Mouse (Mus musculus): ENCODE results near the gene Fam83d. TPM values are rescaled to one million over a fixed set of nuclear protein-coding genes. Genes with fewer than 3 reads are reported as not detected.

Gene Fam83d
- polyA plus RNA-seq, 1 experiment from 2014 or later: 55.1 TPM

DNA sequence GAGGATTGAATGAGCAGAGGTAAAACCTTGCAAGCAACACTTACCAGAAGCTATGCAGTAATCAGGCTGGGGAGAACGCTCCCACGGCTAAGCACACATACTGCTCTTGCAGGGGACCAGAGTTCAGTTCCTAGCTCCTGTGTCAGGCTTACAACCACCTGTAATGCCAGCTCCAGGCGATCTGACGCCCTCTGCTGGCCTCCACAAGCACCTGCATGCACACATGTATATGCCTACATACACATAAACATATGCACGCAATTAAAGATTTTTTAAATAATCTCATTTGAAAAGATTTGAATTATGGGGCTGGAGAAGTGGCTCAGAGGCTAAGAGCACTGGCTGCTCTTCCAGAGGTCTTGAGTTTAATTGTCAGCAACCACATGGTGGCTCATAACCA, 25.5 kb upstream of the Fam83d start:
- Histone ChIP-seq H3K4me2 (replicated peaks; ENCODE audit: low read depth, low read length) (no peak overlapping the region), H3K9me3 (ENCODE audit: low read length) (no peaks in the 10 kb centered on the region), H3K27ac (ENCODE audit: low read length) (no peak overlapping the region), H3K4me1 (ENCODE audit: insufficient read depth, low read length) (no peaks in the 10 kb centered on the region), H3K36me3 (ENCODE audit: insufficient read depth, low read length) (peaks cover 16% of the 10 kb centered on the region), H3K9ac (replicated peaks; ENCODE audit: low read length) (no peak overlapping the region), H3K27me3 (ENCODE audit: insufficient read depth, low read length) (no peaks in the 10 kb centered on the region), H3K4me3 (ENCODE audit: low read length) (no peak overlapping the region)
- 79% methylated on average over 5 of the region's 5 CpGs for WGBS
- ATAC-seq (ENCODE audit: low FRiP score, low TSS enrichment): no peak

DNA sequence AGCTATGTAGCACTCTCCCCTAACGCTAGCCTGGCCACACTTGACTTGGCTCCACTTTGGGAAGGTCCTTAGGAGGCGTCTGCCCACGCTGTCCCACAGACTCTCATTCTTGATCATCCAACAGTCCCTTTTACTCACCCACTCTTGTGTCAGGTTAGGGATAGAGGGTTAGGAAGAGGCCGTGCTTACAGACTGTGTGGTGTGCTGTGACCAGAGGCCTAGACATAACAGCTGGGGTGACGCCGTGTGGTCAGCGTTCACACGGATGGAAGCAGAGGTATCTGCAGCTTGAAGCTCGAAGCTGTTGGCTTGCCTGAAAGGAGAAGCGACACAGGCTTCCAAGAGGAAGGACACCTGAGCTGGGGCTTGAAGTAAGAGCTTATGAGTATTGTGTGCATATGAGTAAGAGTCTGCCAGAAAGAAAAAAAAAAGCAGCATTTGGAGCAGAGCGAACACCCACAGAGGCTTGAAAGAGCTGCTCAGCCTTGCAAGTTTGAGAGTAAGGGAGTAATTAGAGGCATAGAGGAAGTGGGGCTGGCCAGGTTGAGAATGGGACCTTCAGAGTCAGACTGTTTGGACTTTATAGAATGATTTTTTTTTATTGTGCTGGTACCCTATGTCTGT, 24.3 kb upstream of the Fam83d start:
- Histone ChIP-seq H3K9ac (replicated peaks; ENCODE audit: low read length) (no peak overlapping the region), H3K4me1 (ENCODE audit: insufficient read depth, low read length) (no peaks in the 10 kb centered on the region), H3K9me3 (ENCODE audit: low read length) (no peaks in the 10 kb centered on the region), H3K4me2 (replicated peaks; ENCODE audit: low read depth, low read length) (no peak overlapping the region), H3K4me3 (ENCODE audit: low read length) (no peak overlapping the region), H3K27ac (ENCODE audit: low read length) (no peak overlapping the region), H3K27me3 (ENCODE audit: insufficient read depth, low read length) (no peaks in the 10 kb centered on the region), H3K36me3 (ENCODE audit: insufficient read depth, low read length) (peaks cover 16% of the 10 kb centered on the region)
- ATAC-seq (ENCODE audit: low FRiP score, low TSS enrichment): no peak
- 88% methylated on average over 11 of the region's 11 CpGs for WGBS

DNA sequence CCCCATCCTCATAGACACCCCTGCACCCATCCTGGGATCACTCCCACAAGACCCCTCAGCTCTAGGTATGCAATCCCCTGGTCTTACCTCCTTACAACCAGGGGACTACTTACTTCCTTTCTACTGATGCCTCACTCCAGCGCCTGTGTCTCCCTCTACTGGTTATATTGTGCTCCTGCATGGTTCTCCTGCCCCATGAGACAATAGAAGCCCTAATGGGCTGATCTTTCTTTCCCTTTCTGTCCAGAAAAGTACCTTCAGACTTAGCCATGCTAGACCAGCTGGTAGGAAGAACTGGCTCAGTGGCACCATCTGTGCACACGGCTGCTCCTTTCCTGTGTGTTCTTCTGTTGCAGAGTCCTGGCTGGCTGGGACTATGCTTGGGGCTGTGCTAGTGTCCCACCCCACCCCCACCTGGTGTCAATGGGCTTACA, 22.8 kb upstream of the Fam83d start:
- H3K9me3 ChIP-seq (ENCODE audit: low read length): no peaks in the 10 kb centered on the region
- H3K27ac ChIP-seq (ENCODE audit: low read length): no peak overlapping the region
- no peaks in the 10 kb centered on the region for H3K27me3 ChIP-seq (ENCODE audit: insufficient read depth, low read length)
- no peak overlapping the region for H3K4me2 ChIP-seq (replicated peaks; ENCODE audit: low read depth, low read length)
- H3K4me1 ChIP-seq (ENCODE audit: insufficient read depth, low read length): no peaks in the 10 kb centered on the region
- H3K36me3 ChIP-seq (ENCODE audit: insufficient read depth, low read length): peaks cover 16% of the 10 kb centered on the region
- peak; percentile 52; the same call in 1 of the 2 replicates for ATAC-seq (ENCODE audit: low FRiP score, low TSS enrichment)
- H3K9ac ChIP-seq (replicated peaks; ENCODE audit: low read length): no peak overlapping the region
- H3K4me3 ChIP-seq (ENCODE audit: low read length): no peak overlapping the region
- WGBS: 22% methylated on average over 2 of the region's 2 CpGs

- no peaks in the 10 kb centered on the region for H3K27me3 ChIP-seq (ENCODE audit: insufficient read depth, low read length)
- WGBS: 55% methylated on average over 11 of the region's 11 CpGs
- ATAC-seq (ENCODE audit: low FRiP score, low TSS enrichment): no peak
These were observed 21.7 kb upstream of the Fam83d start for GRCm38 (mm10) chr2:158746164-158746563.

GRCm38 (mm10) chr2:158749366-158749765, 18.5 kb upstream of the Fam83d start:
- no peaks in the 10 kb centered on the region for H3K4me1 ChIP-seq (ENCODE audit: insufficient read depth, low read length)
- no peaks in the 10 kb centered on the region for H3K27me3 ChIP-seq (ENCODE audit: insufficient read depth, low read length)
- no peaks in the 10 kb centered on the region for H3K9me3 ChIP-seq (ENCODE audit: low read length)
- no peak overlapping the region for H3K9ac ChIP-seq (replicated peaks; ENCODE audit: low read length)
- no peak for ATAC-seq (ENCODE audit: low FRiP score, low TSS enrichment)
- no peak overlapping the region for H3K27ac ChIP-seq (ENCODE audit: low read length)
- no peaks in the 10 kb centered on the region; the same call in 1 of the 2 replicates for H3K36me3 ChIP-seq (ENCODE audit: insufficient read depth, low read length)
- 92% methylated on average over 9 of the region's 9 CpGs for WGBS
- no peak overlapping the region for H3K4me3 ChIP-seq (ENCODE audit: low read length)
- no peak overlapping the region for H3K4me2 ChIP-seq (replicated peaks; ENCODE audit: low read depth, low read length)

More at GRCm38 (mm10) chr2:158746164-158746563, 21.7 kb upstream of the Fam83d start:
- H3K4me3 ChIP-seq (ENCODE audit: low read length): no peak overlapping the region
- H3K4me2 ChIP-seq (replicated peaks; ENCODE audit: low read depth, low read length): no peak overlapping the region
- no peak overlapping the region for H3K27ac ChIP-seq (ENCODE audit: low read length)
- H3K36me3 ChIP-seq (ENCODE audit: insufficient read depth, low read length): peaks cover 14% of the 10 kb centered on the region
- H3K9ac ChIP-seq (replicated peaks; ENCODE audit: low read length): no peak overlapping the region
- H3K4me1 ChIP-seq (ENCODE audit: insufficient read depth, low read length): no peaks in the 10 kb centered on the region
- no peaks in the 10 kb centered on the region for H3K9me3 ChIP-seq (ENCODE audit: low read length)

DNA sequence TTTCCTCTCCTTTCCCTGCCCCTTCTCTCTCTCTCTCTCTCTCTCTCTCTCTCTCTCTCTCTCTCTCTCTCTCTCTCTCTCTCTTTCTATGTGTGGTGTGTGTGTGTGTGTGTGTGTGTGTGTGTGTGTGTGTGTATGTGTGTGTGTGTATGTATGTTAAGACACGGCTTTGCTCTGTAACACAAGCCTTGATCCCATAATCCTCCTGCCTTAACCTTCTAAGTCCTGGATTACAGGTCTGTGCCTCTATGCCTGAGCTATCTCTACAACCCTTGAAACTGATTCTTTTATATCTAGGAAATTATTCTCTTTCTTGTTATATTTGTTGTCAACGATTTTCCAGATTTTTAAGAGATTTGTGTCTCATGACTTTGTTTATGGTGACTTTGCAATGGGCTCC, 7.7 kb upstream of the Fam83d start:
- H3K27ac ChIP-seq (ENCODE audit: low read length): no peak overlapping the region
- H3K4me3 ChIP-seq (ENCODE audit: low read length): no peak overlapping the region
- no peaks in the 10 kb centered on the region for H3K27me3 ChIP-seq (ENCODE audit: insufficient read depth, low read length)
- H3K4me2 ChIP-seq (replicated peaks; ENCODE audit: low read depth, low read length): no peak overlapping the region
- H3K9ac ChIP-seq (replicated peaks; ENCODE audit: low read length): no peak overlapping the region
- no peaks in the 10 kb centered on the region for H3K36me3 ChIP-seq (ENCODE audit: insufficient read depth, low read length)
- H3K4me1 ChIP-seq (ENCODE audit: insufficient read depth, low read length): no peaks in the 10 kb centered on the region
- no peaks in the 10 kb centered on the region for H3K9me3 ChIP-seq (ENCODE audit: low read length)
- 85% methylated on average over 2 of the region's 2 CpGs for WGBS
- no peak for ATAC-seq (ENCODE audit: low FRiP score, low TSS enrichment)

DNA sequence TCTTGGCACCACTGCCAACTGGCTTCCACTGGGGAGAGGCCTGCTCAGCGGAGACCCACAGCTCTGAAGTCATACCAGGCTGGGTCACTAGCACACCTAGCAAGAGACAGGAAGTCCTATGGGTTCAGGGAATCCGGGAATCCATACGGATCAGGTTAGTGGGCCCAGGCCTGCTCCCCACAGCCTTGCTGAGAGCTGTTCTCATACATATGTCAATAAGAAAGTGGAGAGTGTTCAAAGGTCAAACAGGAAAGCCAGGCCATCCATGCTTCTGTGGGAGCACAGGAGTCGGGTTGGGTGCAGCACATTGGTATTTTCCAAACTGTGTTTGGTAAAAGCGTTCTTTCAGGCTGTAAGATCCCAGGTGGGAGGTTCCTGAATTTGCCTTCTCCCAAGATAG, 5.6 kb upstream of the Fam83d start:
- Histone ChIP-seq H3K9me3 (ENCODE audit: low read length) (no peaks in the 10 kb centered on the region), H3K4me1 (ENCODE audit: insufficient read depth, low read length) (0 out of 2 replicates have a peak, but pooled peaks cover under 1% of the 10 kb centered on the region), H3K4me3 (ENCODE audit: low read length) (no peak overlapping the region), H3K36me3 (ENCODE audit: insufficient read depth, low read length) (no peaks in the 10 kb centered on the region), H3K27ac (ENCODE audit: low read length) (no peak overlapping the region), H3K27me3 (ENCODE audit: insufficient read depth, low read length) (no peaks in the 10 kb centered on the region), H3K4me2 (replicated peaks; ENCODE audit: low read depth, low read length) (no peak overlapping the region), H3K9ac (replicated peaks; ENCODE audit: low read length) (no peak overlapping the region)
- WGBS: 87% methylated on average over 5 of the region's 5 CpGs
- no peak for ATAC-seq (ENCODE audit: low FRiP score, low TSS enrichment)

DNA sequence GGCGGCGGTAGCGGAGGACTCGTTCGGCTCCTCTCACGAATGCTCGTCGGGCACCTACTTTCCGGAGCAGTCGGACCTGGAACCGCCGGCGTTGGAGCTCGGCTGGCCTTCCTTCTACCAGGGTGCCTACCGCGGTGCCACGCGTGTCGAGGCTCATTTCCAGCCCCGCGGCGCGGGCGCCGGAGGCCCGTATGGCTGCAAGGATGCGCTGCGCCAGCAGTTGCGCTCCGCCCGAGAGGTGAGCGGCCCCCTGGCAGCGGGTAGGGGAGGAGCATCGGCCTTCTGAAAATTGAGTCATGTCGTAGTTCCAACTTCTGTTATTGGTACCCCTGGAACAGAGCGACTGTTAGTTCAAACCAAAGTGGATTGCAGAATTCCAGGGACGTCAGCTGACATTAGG, 457 bp downstream of the Fam83d start:
- peak; percentile 2; the same call in 1 of the 2 replicates for ATAC-seq (ENCODE audit: low FRiP score, low TSS enrichment)
- no peaks in the 10 kb centered on the region for H3K9me3 ChIP-seq (ENCODE audit: low read length)
- peak overlapping the region; percentile 67 for H3K27ac ChIP-seq (ENCODE audit: low read length)
- no peaks in the 10 kb centered on the region for H3K27me3 ChIP-seq (ENCODE audit: insufficient read depth, low read length)
- WGBS: under 1% methylated on average over 32 of the region's 37 CpGs
- H3K4me1 ChIP-seq (ENCODE audit: insufficient read depth, low read length): peaks cover 44% of the 10 kb centered on the region
- H3K36me3 ChIP-seq (ENCODE audit: insufficient read depth, low read length): peaks cover 7% of the 10 kb centered on the region; the same call in 1 of the 2 replicates
- H3K9ac ChIP-seq (replicated peaks; ENCODE audit: low read length): peak overlapping the region; percentile 83
- peak overlapping the region; percentile 79 for H3K4me3 ChIP-seq (ENCODE audit: low read length)
- H3K4me2 ChIP-seq (replicated peaks; ENCODE audit: low read depth, low read length): peak overlapping the region; percentile 89

- peaks cover 47% of the 10 kb centered on the region for H3K4me1 ChIP-seq (ENCODE audit: insufficient read depth, low read length)
- no peak for ATAC-seq (ENCODE audit: low FRiP score, low TSS enrichment)
- peak overlapping the region; percentile 79 for H3K4me3 ChIP-seq (ENCODE audit: low read length)
- H3K27ac ChIP-seq (ENCODE audit: low read length): no peak overlapping the region; the same call in 1 of the 2 replicates
- peaks cover 10% of the 10 kb centered on the region; the same call in 1 of the 2 replicates for H3K36me3 ChIP-seq (ENCODE audit: insufficient read depth, low read length)
- WGBS: 6% methylated on average over 5 of the region's 5 CpGs
- no peaks in the 10 kb centered on the region for H3K27me3 ChIP-seq (ENCODE audit: insufficient read depth, low read length)
- H3K9me3 ChIP-seq (ENCODE audit: low read length): no peaks in the 10 kb centered on the region
- H3K4me2 ChIP-seq (replicated peaks; ENCODE audit: low read depth, low read length): peak overlapping the region; percentile 89
- H3K9ac ChIP-seq (replicated peaks; ENCODE audit: low read length): peak overlapping the region; percentile 83
These were observed 878 bp downstream of the Fam83d start for GRCm38 (mm10) chr2:158768771-158769170.

- Histone ChIP-seq H3K36me3 (ENCODE audit: insufficient read depth, low read length) (peaks cover 16% of the 10 kb centered on the region; the same call in 1 of the 2 replicates), H3K4me1 (ENCODE audit: insufficient read depth, low read length) (peaks cover 56% of the 10 kb centered on the region), H3K9me3 (ENCODE audit: low read length) (no peaks in the 10 kb centered on the region), H3K4me3 (ENCODE audit: low read length) (peak overlapping the region; percentile 79), H3K4me2 (replicated peaks; ENCODE audit: low read depth, low read length) (peak overlapping the region; percentile 89), H3K9ac (replicated peaks; ENCODE audit: low read length) (peak overlapping the region; percentile 55), H3K27me3 (ENCODE audit: insufficient read depth, low read length) (no peaks in the 10 kb centered on the region), H3K27ac (ENCODE audit: low read length) (0 out of 2 replicates have a peak overlapping the region, but pooled peaks have one; percentile 5)
- 16% methylated on average over 13 of the region's 13 CpGs for WGBS
- ATAC-seq (ENCODE audit: low FRiP score, low TSS enrichment): no peak
These were observed 2.3 kb downstream of the Fam83d start for GRCm38 (mm10) chr2:158770126-158770757.
